ENCODE assay signal across 11 mouse cellular contexts in genomic region chr1:166750236-166750635, GRCm38 (mm10).
DNase-seq lines count a peak whose midpoint lies in the region; ATAC-seq and TF ChIP-seq lines count a peak whose summit lies in the region.
"Had no signal": no experiment of that assay in that cellular context is flagged by ENCODE, and none has a peak within 500 bp of the region (broad histone marks: within the 10 kb centered on the region; RNA-seq: fewer than 3 reads in every experiment).

No protein-coding gene starts in this region.

- H3K9ac ChIP-seq in forebrain, embryonic 15.5 days (replicated peaks) = no peak overlapping the region
- H3K9ac ChIP-seq in forebrain, embryonic 12.5 days = no peak overlapping the region

- H3K4me2 ChIP-seq in forebrain, embryonic 15.5 days (replicated peaks) = no peak overlapping the region
- H3K4me2 ChIP-seq in forebrain, embryonic 12.5 days = no peak overlapping the region

- H3K4me3 ChIP-seq in forebrain, embryonic 15.5 days = no peak overlapping the region
- H3K4me3 ChIP-seq in forebrain, embryonic 12.5 days (replicated peaks) = no peak overlapping the region
- H3K4me3 ChIP-seq in thymus, adult 2 months (ENCODE audit: control insufficient read depth, insufficient read depth, low read length) = no peak overlapping the region

- peaks cover 4% of the 10 kb centered on the region; the same call in 1 of the 2 replicates for H3K4me1 ChIP-seq in forebrain, embryonic 15.5 days
- H3K4me1 ChIP-seq in forebrain, embryonic 12.5 days = no peaks in the 10 kb centered on the region
- H3K4me1 ChIP-seq in thymus, adult 2 months (replicated peaks; ENCODE audit: control insufficient read depth, insufficient read depth, low read length) = no peaks in the 10 kb centered on the region

- TF ChIP-seq CTCF in thymus, adult 2 months (IDR thresholded peaks at IDR 0.05; ENCODE audit: borderline replicate concordance, control insufficient read depth, extremely low read depth, insufficient read depth, low read length, poor library complexity) = no peak

- peak; percentile 88 for ATAC-seq in forebrain, embryonic 15.5 days (replicated peaks)
- ATAC-seq in forebrain, embryonic 12.5 days (ENCODE audit: low FRiP score) = no peak
- ATAC-seq: hindbrain, embryonic 16.5 days had no signal

- no peaks in the 10 kb centered on the region for H3K36me3 ChIP-seq in forebrain, embryonic 15.5 days
- no peaks in the 10 kb centered on the region for H3K36me3 ChIP-seq in forebrain, embryonic 12.5 days (replicated peaks)
- H3K36me3 ChIP-seq in thymus, adult 2 months (ENCODE audit: control insufficient read depth, insufficient read depth, low read length) = no peaks in the 10 kb centered on the region
- H3K36me3 ChIP-seq: G1E had no signal

- H3K9me3 ChIP-seq in forebrain, embryonic 15.5 days = no peaks in the 10 kb centered on the region
- no peaks in the 10 kb centered on the region for H3K9me3 ChIP-seq in forebrain, embryonic 12.5 days

- 53% methylated on average over 4 of the region's 4 CpGs for WGBS in forebrain, embryonic 15.5 days
- 82% methylated on average over 4 of the region's 4 CpGs for WGBS in forebrain, embryonic 12.5 days
- WGBS in thymus, adult 2 months = 89% methylated on average over 4 of the region's 4 CpGs

- TF ChIP-seq POLR2A in thymus, adult 2 months (IDR thresholded peaks at IDR 0.05; ENCODE audit: control insufficient read depth, extremely low read depth, insufficient read depth, low read length, poor library complexity) = no peak

- peak overlapping the region; percentile 78 for H3K27ac ChIP-seq in forebrain, embryonic 15.5 days (replicated peaks)
- H3K27ac ChIP-seq in forebrain, embryonic 12.5 days = no peak overlapping the region
- no peak overlapping the region for H3K27ac ChIP-seq in thymus, adult 2 months (ENCODE audit: control insufficient read depth, insufficient read depth, low read length)

- no peaks in the 10 kb centered on the region for H3K27me3 ChIP-seq in forebrain, embryonic 15.5 days
- H3K27me3 ChIP-seq in forebrain, embryonic 12.5 days = no peaks in the 10 kb centered on the region
- no peaks in the 10 kb centered on the region for H3K27me3 ChIP-seq in thymus, adult 2 months (ENCODE audit: control insufficient read depth, insufficient read depth, low read length)

- peak; percentile 94 for DNase-seq in brain, adult 2 months (ENCODE audit: low read depth, low spot score)
- peak; percentile 81 for DNase-seq in cerebellum, adult 9-11 months
- DNase-seq in layer of hippocampus, adult 9-10 months (ENCODE audit: low spot score) = peak; percentile 33
- DNase-seq in thymus, adult 2 months = no peak
- no peak for DNase-seq in B cell, adult 2 months
- DNase-seq in lung, postnatal 4 days = no peak
- DNase-seq: thymus, postnatal 36 days had no signal

Comparison
In these comparisons a context has a peak if more than half of its experiments do, and no peak if none do; other contexts are left out.
1. DNase-seq: peak in brain, adult 2 months (single experiment), cerebellum, adult 9-11 months (single experiment) and layer of hippocampus, adult 9-10 months (single experiment); none in thymus, adult 2 months (single experiment), B cell, adult 2 months (0 of 2) and lung, postnatal 4 days (0 of 2).